Mouse (Mus musculus): ENCODE measurements around the gene Spock2. TPM values are rescaled to one million over a fixed set of nuclear protein-coding genes. Genes with fewer than 3 reads are reported as not detected.

Gene Spock2
- polyA plus RNA-seq, 1 experiment = 0.02 TPM

GRCm38 (mm10) chr10:60120630-60121029 lies 14.6 kb downstream of the Spock2 start:
- no peak for TF ChIP-seq GATA1 (IDR thresholded peaks at IDR 0.05; ENCODE audit: low read length)

GRCm38 (mm10) chr10:60124078-60124477 lies 18.1 kb downstream of the Spock2 start:
- TF ChIP-seq GATA1 (IDR thresholded peaks at IDR 0.05; ENCODE audit: low read length) = no peak

GRCm38 (mm10) chr10:60125529-60126327 lies 19.7 kb downstream of the Spock2 start:
- no peak for TF ChIP-seq GATA1 (IDR thresholded peaks at IDR 0.05; ENCODE audit: low read length)

- no peak for TF ChIP-seq GATA1 (IDR thresholded peaks at IDR 0.05; ENCODE audit: low read length)
Measured at GRCm38 (mm10) chr10:60128287-60128686, 22.3 kb downstream of the Spock2 start.

GRCm38 (mm10) chr10:60130504-60130903 lies 24.5 kb downstream of the Spock2 start:
- TF ChIP-seq GATA1 (IDR thresholded peaks at IDR 0.05; ENCODE audit: low read length) = no peak

GRCm38 (mm10) chr10:60133501-60133900 lies 27.5 kb downstream of the Spock2 start:
- no peak for TF ChIP-seq GATA1 (IDR thresholded peaks at IDR 0.05; ENCODE audit: low read length)

- TF ChIP-seq GATA1 (IDR thresholded peaks at IDR 0.05; ENCODE audit: low read length) = no peak
Measured at GRCm38 (mm10) chr10:60134201-60134600, 28.2 kb downstream of the Spock2 start.

GRCm38 (mm10) chr10:60136935-60137334 lies 30.9 kb downstream of the Spock2 start:
- TF ChIP-seq GATA1 (IDR thresholded peaks at IDR 0.05; ENCODE audit: low read length) = no peak

- no peak for TF ChIP-seq GATA1 (IDR thresholded peaks at IDR 0.05; ENCODE audit: low read length)
Measured at GRCm38 (mm10) chr10:60138680-60139079, 32.7 kb downstream of the Spock2 start.

GRCm38 (mm10) chr10:60140751-60141150 lies 34.7 kb downstream of the Spock2 start:
- no peak for TF ChIP-seq GATA1 (IDR thresholded peaks at IDR 0.05; ENCODE audit: low read length)

GRCm38 (mm10) chr10:60141656-60142160 lies 35.7 kb downstream of the Spock2 start:
- TF ChIP-seq GATA1 (IDR thresholded peaks at IDR 0.05; ENCODE audit: low read length) = no peak

GRCm38 (mm10) chr10:60148087-60148486 lies 42.1 kb downstream of the Spock2 start:
- no peak for TF ChIP-seq GATA1 (IDR thresholded peaks at IDR 0.05; ENCODE audit: low read length)

GRCm38 (mm10) chr10:60151107-60151663 lies 45.2 kb downstream of the Spock2 start:
- TF ChIP-seq GATA1 (IDR thresholded peaks at IDR 0.05; ENCODE audit: low read length) = no peak

GRCm38 (mm10) chr10:60156016-60156415 lies 50.0 kb downstream of the Spock2 start:
- TF ChIP-seq GATA1 (IDR thresholded peaks at IDR 0.05; ENCODE audit: low read length) = no peak

GRCm38 (mm10) chr10:60158144-60158543 lies 52.1 kb downstream of the Spock2 start:
- TF ChIP-seq GATA1 (IDR thresholded peaks at IDR 0.05; ENCODE audit: low read length) = no peak

GRCm38 (mm10) chr10:60162973-60163255 lies 56.9 kb downstream of the Spock2 start:
- no peak for TF ChIP-seq GATA1 (IDR thresholded peaks at IDR 0.05; ENCODE audit: low read length)

GRCm38 (mm10) chr10:60164869-60165268 lies 58.9 kb downstream of the Spock2 start:
- no peak for TF ChIP-seq GATA1 (IDR thresholded peaks at IDR 0.05; ENCODE audit: low read length)
